Mouse (Mus musculus) forebrain, embryonic 14.5 days (tissue): Measurements from ENCODE around the gene Atp8b5. TPM values are rescaled to one million over a fixed set of nuclear protein-coding genes. Genes with fewer than 3 reads are reported as not detected.

Source experiments
- ATAC-seq: fragments of 200-750 bp; cut with Nextera tagmentation; 2 replicates; pipeline ENCODE4 v1.8.0; 2017; ENCODE audit warnings: mild to moderate bottlenecking, moderate library complexity
- DNase-seq: peaks from one replicate; pipeline ENCODE4 v3.0.0-alpha.2; 2015; ENCODE audit warnings: low spot score
- H3K27ac ChIP-seq: fragments of 300-500 bp; sonication (generic); 2 replicates; pipeline ENCODE4 v1.5.1; 2014; ENCODE audit warnings: low read depth, mild to moderate bottlenecking, control low read depth, low read length, moderate library complexity
- H3K27me3 ChIP-seq: fragments of 300-500 bp; sonication (generic); replicated peaks from 2 replicates; pipeline ENCODE4 v1.6.1; 2014; ENCODE audit warnings: low read length, control low read depth, mixed read lengths; ENCODE audit not compliant: control insufficient read depth, insufficient read depth
- H3K36me3 ChIP-seq: fragments of 300-500 bp; sonication (generic); 2 replicates; pipeline ENCODE4 v1.6.1; 2014; ENCODE audit warnings: low read length, control low read depth; ENCODE audit not compliant: control insufficient read depth, insufficient read depth
- H3K4me1 ChIP-seq: fragments of 300-500 bp; sonication (generic); 2 replicates; pipeline ENCODE4 v1.6.1; 2014; ENCODE audit warnings: antibody characterized with exemption, low read length, control low read depth; ENCODE audit not compliant: control insufficient read depth, insufficient read depth
- H3K4me2 ChIP-seq: fragments of 300-500 bp; sonication (generic); 2 replicates; pipeline ENCODE4 v1.6.1; 2014; ENCODE audit warnings: mild to moderate bottlenecking, control low read depth, low read length
- H3K4me3 ChIP-seq: fragments of 300-500 bp; sonication (generic); 2 replicates; pipeline ENCODE4 v1.5.1; 2014; ENCODE audit warnings: low read depth, low read length, control low read depth
- H3K9ac ChIP-seq: fragments of 300-500 bp; sonication (generic); 2 replicates; pipeline ENCODE4 v1.6.1; 2014; ENCODE audit warnings: mild to moderate bottlenecking, low read length, control low read depth, moderate library complexity
- H3K9me3 ChIP-seq: fragments of 300-500 bp; sonication (generic); replicated peaks from 2 replicates; pipeline ENCODE4 v1.6.1; 2016; ENCODE audit warnings: low read length, control low read depth, mixed read lengths; ENCODE audit not compliant: control insufficient read depth
- WGBS: fragments of 180-500 bp; shearing (Covaris S2); extraction: QIAGEN DNeasy Blood & Tissue Kit; methylation state at CpG from one replicate; pipeline ENCODE4 v1.1.7; 2014; 5-methylcytosine and 5-hydroxymethylcytosine counted together
- polyA plus RNA-seq: library from polyadenylated mRNA; unstranded; fragments of >200 nt; fragmentation: Nextera tagmentation; extraction: Ambion mirVana; gene quantifications from 2 replicates; pipeline ENCODE4 v1.2.1, GENCODE M21; 2014

Gene Atp8b5
- polyA plus RNA-seq, 1 experiment from 2014 or later: 0.79 TPM

DNA sequence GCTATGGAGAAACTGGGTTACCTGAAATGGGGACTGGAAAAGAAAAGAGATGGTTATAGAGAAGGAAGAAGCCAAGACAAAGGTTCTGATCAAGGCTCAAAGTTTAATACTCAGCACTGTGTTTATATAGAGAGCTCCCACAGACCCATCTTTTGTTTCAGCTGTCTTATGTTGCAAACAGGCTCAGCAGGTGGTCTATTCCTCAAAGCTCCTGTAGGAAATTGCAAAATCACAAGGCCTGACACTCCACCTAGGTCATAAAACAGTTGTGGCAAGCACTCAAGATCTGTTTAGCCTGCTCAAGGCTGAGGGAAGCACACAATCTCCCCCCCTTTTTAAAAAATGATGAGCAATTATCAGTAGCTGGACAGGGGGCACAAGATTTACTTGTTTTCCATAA is 69.2 kb downstream of the Atp8b5 start:
- no peak for ATAC-seq
- Histone ChIP-seq H3K36me3 (no peaks in the 10 kb centered on the region), H3K4me1 (no peaks in the 10 kb centered on the region), H3K4me2 (no peak overlapping the region), H3K4me3 (no peak overlapping the region), H3K9me3 (peaks cover 4% of the 10 kb centered on the region), H3K27ac (no peak overlapping the region), H3K9ac (no peak overlapping the region), H3K27me3 (no peaks in the 10 kb centered on the region)
- no peak for DNase-seq

DNA sequence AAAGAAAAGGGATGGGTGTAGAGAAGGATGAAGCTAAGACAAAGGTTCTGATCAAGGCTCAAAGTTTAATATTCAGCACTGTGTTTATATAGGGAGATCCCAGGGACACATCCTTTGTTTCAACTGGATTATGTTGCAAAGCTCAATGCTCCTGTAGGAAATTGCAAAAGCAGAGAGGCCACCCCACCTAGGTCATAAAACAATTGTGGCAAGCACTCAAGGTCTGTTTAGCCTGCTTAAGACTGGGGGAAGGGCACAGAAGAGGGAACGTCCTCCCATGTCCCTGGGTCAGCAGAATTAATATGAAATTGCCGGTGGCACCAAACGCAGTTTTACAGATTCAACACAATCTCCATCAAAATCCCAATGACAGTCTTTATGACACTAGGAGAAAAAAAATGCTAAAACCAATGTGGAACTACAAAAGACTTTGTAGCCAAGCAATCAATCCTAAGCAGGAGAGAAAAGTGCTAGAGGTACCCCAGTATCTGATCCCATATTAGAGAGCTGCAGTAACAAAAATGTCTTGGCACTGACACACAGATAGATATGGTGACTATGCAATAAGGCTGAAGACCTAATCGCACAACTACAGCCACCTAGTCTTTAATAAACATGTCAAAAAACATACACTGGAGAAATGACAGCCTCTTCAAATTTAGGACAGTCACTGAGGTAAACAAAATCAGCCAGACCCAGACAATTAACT is 73.3 kb downstream of the Atp8b5 start:
- H3K36me3 ChIP-seq: no peaks in the 10 kb centered on the region
- H3K27ac ChIP-seq: no peak overlapping the region
- ATAC-seq: no peak
- H3K9me3 ChIP-seq: peaks cover 4% of the 10 kb centered on the region
- H3K4me2 ChIP-seq: no peak overlapping the region
- no peaks in the 10 kb centered on the region for H3K27me3 ChIP-seq
- H3K4me1 ChIP-seq: no peaks in the 10 kb centered on the region
- no peak overlapping the region for H3K9ac ChIP-seq
- WGBS: 76% methylated on average over 4 of the region's 4 CpGs
- DNase-seq: no peak
- no peak overlapping the region for H3K4me3 ChIP-seq

DNA sequence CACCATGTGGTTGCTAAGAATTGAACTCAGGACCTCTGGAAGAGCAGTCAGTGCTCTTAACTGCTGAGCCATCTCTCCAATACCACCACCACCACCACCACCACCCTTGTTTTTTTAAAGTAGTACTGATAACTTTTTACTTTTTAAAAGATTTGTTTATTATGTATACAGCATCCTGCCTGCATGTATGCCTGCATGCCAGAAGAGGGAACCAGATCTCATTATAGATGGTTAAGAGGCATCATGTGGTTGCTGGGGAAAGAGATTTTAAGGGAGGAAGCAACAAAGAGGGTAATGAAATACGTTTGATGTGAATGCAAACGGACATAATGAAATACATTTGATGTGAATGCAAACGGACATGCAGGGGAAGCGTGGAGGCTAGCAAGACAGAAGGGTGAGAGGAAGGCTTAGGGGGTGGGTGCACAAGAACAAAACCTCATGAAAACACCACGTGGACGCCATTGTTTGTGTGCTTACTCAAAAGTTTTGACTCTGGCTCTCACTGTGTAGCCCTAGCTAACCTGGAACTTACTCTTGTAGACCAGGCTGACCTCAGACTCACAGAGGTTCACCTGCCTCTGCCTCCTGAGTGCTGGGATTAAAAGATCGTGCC is 74.4 kb downstream of the Atp8b5 start:
- Histone ChIP-seq H3K4me3 (no peak overlapping the region), H3K4me1 (no peaks in the 10 kb centered on the region), H3K36me3 (no peaks in the 10 kb centered on the region), H3K27me3 (no peaks in the 10 kb centered on the region), H3K27ac (no peak overlapping the region), H3K4me2 (no peak overlapping the region), H3K9me3 (peaks cover 2% of the 10 kb centered on the region), H3K9ac (no peak overlapping the region)
- DNase-seq (no peak), ATAC-seq (no peak)
- 40% methylated on average over 7 of the region's 7 CpGs for WGBS

DNA sequence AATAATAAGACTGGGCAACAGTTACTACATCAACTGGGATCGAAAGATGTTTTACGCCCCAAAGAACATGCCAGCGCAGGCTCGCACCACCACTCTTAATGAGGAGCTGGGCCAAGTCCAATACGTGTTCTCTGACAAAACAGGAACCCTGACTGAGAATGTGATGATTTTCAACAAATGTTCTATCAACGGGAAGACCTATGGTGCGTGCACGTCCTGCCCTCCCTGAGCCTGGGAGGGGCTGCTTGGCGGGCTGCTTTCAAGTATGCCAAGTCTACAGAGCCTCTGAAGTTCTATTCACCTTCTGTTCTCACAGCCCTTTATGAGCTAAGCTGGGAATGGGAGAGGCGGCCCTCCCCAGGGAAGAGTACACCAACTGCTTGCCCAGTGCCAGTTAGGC is 75.5 kb downstream of the Atp8b5 start:
- H3K4me2 ChIP-seq: no peak overlapping the region
- ATAC-seq: peak; percentile 52; the same call in 1 of the 2 replicates

DNA sequence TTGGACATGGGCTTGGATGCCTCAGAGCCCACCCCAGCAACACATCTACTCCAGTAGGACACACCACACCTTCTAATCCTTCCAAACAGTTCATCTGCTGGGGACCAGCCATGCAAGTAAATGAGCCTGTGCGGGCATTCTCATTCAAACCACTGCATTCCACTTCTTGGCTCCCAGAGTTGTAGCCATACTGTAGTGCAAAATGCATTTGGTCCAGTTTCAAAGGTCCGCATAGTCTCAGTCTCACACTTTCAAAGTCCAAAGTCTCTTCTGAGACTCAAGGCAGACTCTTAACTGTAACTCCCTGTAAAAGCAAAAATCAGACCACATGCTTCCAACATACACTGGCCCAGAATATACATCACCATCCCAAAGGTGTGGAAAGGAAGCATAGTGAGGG is 78.0 kb downstream of the Atp8b5 start:
- no peak overlapping the region for H3K9ac ChIP-seq
- WGBS: 90% methylated on average over 2 of the region's 2 CpGs
- DNase-seq (no peak), ATAC-seq (no peak)
- H3K27ac ChIP-seq: no peak overlapping the region
- H3K4me2 ChIP-seq: no peak overlapping the region
- no peaks in the 10 kb centered on the region for H3K9me3 ChIP-seq
- H3K36me3 ChIP-seq: no peaks in the 10 kb centered on the region
- H3K27me3 ChIP-seq: no peaks in the 10 kb centered on the region
- H3K4me3 ChIP-seq: no peak overlapping the region
- no peaks in the 10 kb centered on the region for H3K4me1 ChIP-seq

More for the DNA sequence above, 75.5 kb downstream of the Atp8b5 start:
- H3K4me3 ChIP-seq: no peak overlapping the region
- H3K27ac ChIP-seq: 0 out of 2 replicates have a peak overlapping the region, but pooled peaks have one; percentile 21
- DNase-seq: peak; percentile 75
- H3K9me3 ChIP-seq: no peaks in the 10 kb centered on the region
- H3K36me3 ChIP-seq: no peaks in the 10 kb centered on the region
- WGBS: 38% methylated on average over 10 of the region's 10 CpGs
- no peaks in the 10 kb centered on the region for H3K27me3 ChIP-seq
- no peak overlapping the region for H3K9ac ChIP-seq
- no peaks in the 10 kb centered on the region for H3K4me1 ChIP-seq

DNA sequence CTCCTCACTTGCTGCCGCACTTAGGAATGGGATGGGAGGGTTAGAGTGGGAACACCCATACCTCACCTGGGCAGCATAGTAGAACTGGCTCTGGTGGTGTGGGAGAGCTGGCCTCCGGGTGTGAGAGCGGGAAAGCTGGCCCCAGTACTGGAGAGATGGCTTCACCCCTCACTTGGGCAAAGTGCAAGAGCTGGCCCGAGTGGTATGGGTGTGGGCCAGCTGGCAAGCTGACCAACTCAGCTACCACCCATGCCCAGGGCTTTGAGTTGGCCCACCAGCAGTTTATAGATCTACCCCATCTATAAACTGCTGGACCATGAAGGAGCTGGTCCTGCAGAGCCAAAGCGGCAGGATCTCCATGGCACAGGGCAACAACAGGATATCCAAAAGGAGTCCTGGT is 82.2 kb downstream of the Atp8b5 start:
- ATAC-seq: no peak
- DNase-seq: no peak
- Histone ChIP-seq H3K27ac (no peak overlapping the region), H3K9me3 (no peaks in the 10 kb centered on the region), H3K27me3 (no peaks in the 10 kb centered on the region), H3K4me3 (no peak overlapping the region), H3K4me1 (no peaks in the 10 kb centered on the region), H3K36me3 (no peaks in the 10 kb centered on the region), H3K4me2 (no peak overlapping the region), H3K9ac (no peak overlapping the region)
- WGBS: 93% methylated on average over 5 of the region's 5 CpGs

DNA sequence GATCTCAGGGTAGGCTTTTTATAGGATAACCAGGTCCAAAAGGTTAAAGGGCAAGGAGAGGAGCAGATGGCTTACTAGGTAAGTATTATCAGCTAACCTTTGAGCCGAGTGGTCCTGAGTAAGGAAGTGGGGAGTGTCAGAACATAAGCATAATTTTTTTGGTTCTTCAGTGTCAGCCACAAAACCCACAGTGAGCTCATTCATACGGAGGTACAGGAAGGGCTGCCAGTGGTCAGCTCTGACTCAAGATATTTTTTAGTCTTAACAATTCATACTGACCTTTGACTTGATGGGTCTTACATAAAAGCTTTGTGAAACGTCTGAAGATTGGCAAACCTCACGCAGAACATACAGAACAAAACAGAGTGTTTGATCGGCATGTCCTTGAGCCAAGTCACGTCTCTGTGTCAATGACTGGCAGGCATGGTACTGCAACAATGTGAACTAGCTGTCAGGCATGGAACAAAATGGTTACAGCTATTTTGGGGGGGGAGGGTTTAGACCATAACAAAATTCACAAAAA is 83.1 kb downstream of the Atp8b5 start:
- ATAC-seq (no peak), DNase-seq (no peak)
- H3K36me3 ChIP-seq: no peaks in the 10 kb centered on the region
- H3K4me3 ChIP-seq: no peak overlapping the region
- no peak overlapping the region for H3K4me2 ChIP-seq
- H3K9me3 ChIP-seq: no peaks in the 10 kb centered on the region
- H3K9ac ChIP-seq: no peak overlapping the region
- H3K27ac ChIP-seq: no peak overlapping the region
- H3K27me3 ChIP-seq: no peaks in the 10 kb centered on the region
- no peaks in the 10 kb centered on the region for H3K4me1 ChIP-seq
- 86% methylated on average over 6 of the region's 6 CpGs for WGBS

DNA sequence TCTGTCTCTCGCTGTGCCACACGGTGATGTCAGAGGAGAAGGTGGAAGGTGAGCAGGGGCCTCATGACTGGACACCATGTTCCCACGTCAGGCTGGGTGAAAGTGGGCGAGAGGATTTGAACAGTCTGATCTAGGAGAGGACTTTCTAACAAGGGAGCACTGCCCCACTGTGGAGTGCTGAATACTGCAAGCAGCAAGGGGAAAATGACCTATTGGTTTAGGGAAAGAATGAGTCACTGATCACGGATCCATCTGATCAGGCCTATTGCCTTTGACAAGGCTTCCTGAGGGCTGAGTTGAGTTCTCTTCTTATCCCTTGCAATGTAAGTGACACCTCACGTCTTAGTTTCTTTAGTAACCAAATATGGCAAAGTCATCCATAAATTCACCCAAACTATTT is 86.7 kb downstream of the Atp8b5 start:
- Histone ChIP-seq H3K36me3 (no peaks in the 10 kb centered on the region), H3K4me2 (no peak overlapping the region), H3K9me3 (no peaks in the 10 kb centered on the region), H3K27me3 (no peaks in the 10 kb centered on the region), H3K9ac (no peak overlapping the region), H3K4me1 (no peaks in the 10 kb centered on the region), H3K27ac (no peak overlapping the region), H3K4me3 (no peak overlapping the region)
- no peak for DNase-seq
- WGBS: 86% methylated on average over 6 of the region's 6 CpGs
- ATAC-seq: no peak

DNA sequence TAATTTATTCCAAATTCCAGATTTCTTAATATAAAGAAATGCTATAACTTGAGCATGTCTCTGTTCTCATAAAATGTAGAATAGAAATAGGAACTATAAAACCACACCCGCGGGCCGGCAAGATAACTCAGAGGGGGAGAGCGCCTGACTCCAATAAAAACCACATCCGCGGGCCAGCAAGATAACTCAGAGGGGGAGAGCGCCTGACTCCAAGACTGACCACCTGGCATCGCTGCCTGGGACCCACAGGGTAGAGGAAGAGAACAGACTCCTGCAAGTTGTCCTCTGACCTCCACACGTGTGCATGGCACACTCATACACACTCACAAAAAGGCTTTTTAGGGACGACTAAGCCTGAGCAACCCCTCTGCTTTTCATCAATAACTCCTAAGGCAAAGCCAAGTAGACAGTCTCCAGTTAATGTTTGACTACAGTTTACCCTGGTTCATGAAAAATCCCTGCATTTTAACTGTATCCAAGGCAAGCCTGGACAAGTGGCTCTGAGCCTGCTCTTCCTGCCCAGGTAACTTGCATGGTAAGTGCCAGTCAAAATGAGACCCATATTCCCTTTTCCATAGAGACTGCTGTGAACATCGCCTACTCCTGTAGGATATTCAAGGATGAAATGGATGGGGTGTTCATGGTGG is 98.1 kb downstream of the Atp8b5 start:
- no peaks in the 10 kb centered on the region for H3K4me1 ChIP-seq
- DNase-seq (no peak), ATAC-seq (no peak)
- H3K4me2 ChIP-seq: no peak overlapping the region
- WGBS: 88% methylated on average over 11 of the region's 11 CpGs
- no peaks in the 10 kb centered on the region for H3K27me3 ChIP-seq
- H3K27ac ChIP-seq: no peak overlapping the region
- H3K36me3 ChIP-seq: no peaks in the 10 kb centered on the region
- no peaks in the 10 kb centered on the region for H3K9me3 ChIP-seq
- H3K4me3 ChIP-seq: no peak overlapping the region
- no peak overlapping the region for H3K9ac ChIP-seq
